Mouse (Mus musculus) olfactory bulb, adult 2 months (tissue): ENCODE measurements at regions not wholly inside any gene's neighbourhood (a gene's known extent, or its start where the extent isn't known, plus 50 kb on each side); places are given as distances from the start of the nearest gene placed in this dataset.

ENCODE experiments used
- CTCF ChIP-seq: fragments of 200-500 bp; IDR thresholded peaks from 2 replicates; pipeline ENCODE4 v1.5.1; 2012; ENCODE audit warnings: low read depth, mild to moderate bottlenecking, low read length, moderate library complexity; ENCODE audit not compliant: insufficient read depth
- POLR2A ChIP-seq: fragments of 200-500 bp; IDR thresholded peaks from 2 replicates; pipeline ENCODE4 v1.6.1; 2012; ENCODE audit warnings: mild to moderate bottlenecking, low read depth, low read length, moderate library complexity; ENCODE audit not compliant: insufficient read depth

- TF ChIP-seq CTCF (no peak), POLR2A (no peak)
Observed at GRCm38 (mm10) chr3:8718206-8718605, 891.7 kb downstream of the Zfp704 start.
